Mouse (Mus musculus): ENCODE measurements around the gene Prrg2. TPM values are rescaled to one million over a fixed set of nuclear protein-coding genes. Genes with fewer than 3 reads are reported as not detected.
"Not testable (repeated sequence)": the region's sequence is repeated elsewhere in the genome, so short reads cannot be mapped to it uniquely, and the experiment has no call there.

The Prrg2 gene
- 10 to 100 TPM; 14.8 to 59.6 (median 39.2) TPM for total RNA-seq (2018; cell fraction: chromatin; rRNA removed)
- 10 to 100 TPM; 22.0 to 50.5 (median 33.5) TPM for total RNA-seq (2018; cell fraction: cytosol; rRNA removed)
- 10 to 100 TPM; 16.0 to 74.9 (median 54.3) TPM for total RNA-seq (2018; cell fraction: nucleus; rRNA removed)
- polyA plus RNA-seq (2018) = 19.0 to 31.7 TPM (median 28.6 TPM) in 3 replicates

DNA sequence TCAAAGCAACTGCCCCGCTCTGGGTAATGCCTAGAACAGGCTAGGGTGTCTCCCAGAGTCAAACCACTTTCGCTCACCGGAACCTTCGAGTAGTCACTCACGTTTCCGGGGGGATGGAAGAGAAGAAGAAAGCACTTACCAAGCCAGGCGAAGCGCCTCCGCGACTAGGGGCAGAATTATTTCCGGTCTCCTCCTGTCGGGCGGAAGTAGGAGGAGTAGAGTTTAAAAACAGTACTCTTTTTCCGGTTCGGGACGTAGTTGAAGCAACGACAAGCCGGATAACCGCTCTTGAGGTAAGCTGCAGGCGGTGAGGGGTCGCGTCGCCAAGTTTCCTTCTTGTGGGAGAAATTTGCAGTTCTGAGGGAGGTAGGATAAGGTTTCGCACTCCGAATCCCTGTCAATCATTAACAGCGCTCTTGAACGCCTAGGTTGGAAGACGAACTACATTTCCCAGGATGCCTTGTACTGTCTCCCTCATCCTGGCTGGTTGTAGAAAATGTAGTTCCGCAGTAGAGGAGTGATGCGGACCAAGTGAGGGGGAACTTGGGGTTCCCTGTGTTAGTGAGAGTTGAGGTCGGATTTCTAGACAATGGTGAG lies at the start of gene Prrg2, which contains the start of gene Nosip:
Gene Prrg2 (minus strand): TSS at position 439 of the 597 bp plus-strand sequence.
Gene Nosip (plus strand): TSS at position 191 of the 597 bp plus-strand sequence.
- Histone ChIP-seq H3K36me3 (ENCODE audit: inconsistent target) (no peaks in the 10 kb centered on the region), H3K27ac (peak within 1 kb of the TSS; percentile 95), H3K79me2 (ENCODE audit: inconsistent target) (peaks cover 48% of the 10 kb centered on the region), H3K4me3 (ENCODE audit: inconsistent target) (peak within 1 kb of the TSS; percentile 86)
- under 1% methylated on average over 31 of the region's 31 CpGs for WGBS (ENCODE audit: missing documents)

DNA sequence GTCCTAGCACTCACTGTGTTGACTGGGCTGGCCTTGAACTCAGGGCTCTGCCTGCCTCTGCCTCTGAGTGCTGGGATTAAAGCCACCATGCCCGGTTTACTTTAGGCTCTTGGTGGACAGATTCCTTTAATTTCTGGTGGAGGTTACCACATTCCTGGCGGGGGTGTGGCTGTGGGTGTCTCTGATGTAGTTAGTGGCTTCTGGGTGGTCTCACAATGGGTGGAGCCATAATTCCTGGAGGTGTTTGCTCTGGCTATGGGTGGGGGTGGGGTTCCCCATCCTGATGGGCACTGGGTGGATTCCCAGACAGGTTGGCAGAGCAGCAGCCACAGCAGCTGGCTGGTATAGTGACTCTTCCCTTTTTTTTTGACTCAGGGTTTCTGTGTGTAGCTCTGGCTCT lies 49.5 kb upstream of the Prrg2 start:
- H3K4me3 ChIP-seq (ENCODE audit: inconsistent target) = no peak overlapping the region
- 96% methylated on average over 2 of the region's 2 CpGs for WGBS (ENCODE audit: missing documents)

DNA sequence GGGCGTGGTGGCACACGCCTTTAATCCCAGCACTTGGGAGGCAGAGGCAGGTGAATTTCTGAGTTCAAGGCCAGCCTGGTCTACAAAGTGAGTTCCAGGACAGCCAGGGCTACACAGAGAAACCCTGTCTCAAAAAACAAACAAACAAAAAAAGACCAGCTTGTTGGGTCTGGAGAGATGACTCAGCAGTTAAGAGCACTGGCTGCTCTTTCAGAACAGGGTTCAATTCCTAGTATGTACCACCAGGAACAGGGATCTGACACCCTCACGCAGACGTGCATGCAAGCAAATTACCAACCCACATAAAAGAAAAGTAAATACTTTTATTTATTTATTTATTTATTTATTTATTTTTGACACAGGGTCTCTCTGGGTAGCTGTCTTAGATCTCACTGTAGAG lies 47.6 kb upstream of the Prrg2 start:
- H3K79me2 ChIP-seq (ENCODE audit: inconsistent target); H3K4me3 ChIP-seq (ENCODE audit: inconsistent target); H3K36me3 ChIP-seq (ENCODE audit: inconsistent target); H3K27ac ChIP-seq: not testable (repeated sequence)
- WGBS (ENCODE audit: missing documents) = 93% methylated on average over 3 of the region's 4 CpGs

More for the DNA sequence above, 49.5 kb upstream of the Prrg2 start:
- Histone ChIP-seq H3K79me2 (ENCODE audit: inconsistent target) (no peaks in the 10 kb centered on the region), H3K36me3 (ENCODE audit: inconsistent target) (no peaks in the 10 kb centered on the region), H3K27ac (no peak overlapping the region)

DNA sequence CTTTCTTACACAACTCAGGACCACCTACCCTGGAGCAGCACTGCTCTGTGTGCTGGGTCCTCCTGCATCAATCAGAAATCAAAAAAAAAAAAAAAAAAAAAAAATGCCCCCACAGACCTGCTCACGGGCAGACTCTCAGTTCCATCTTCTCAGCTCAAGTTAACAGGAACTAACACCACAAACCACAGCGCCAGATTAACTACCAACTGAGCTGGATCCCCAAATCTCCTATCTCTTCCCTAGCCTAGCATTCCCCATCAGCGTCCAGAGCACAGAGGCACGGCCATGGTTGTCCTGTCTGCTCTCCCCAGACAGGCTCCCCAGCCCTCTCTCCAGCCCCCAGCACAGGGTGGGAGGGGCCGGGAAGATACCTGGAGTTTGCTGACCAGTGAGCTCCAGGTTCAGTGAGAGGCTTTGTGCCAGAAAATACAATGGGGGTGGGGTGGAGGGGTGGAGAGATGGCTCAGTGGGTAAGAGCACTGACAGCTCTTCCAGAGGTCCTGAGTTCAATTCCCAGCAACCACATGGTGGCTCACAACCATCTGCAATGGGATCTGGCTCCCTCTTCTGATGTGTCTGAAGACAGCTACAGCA lies 44.7 kb upstream of the Prrg2 start:
- Histone ChIP-seq H3K79me2 (ENCODE audit: inconsistent target) (peaks cover 13% of the 10 kb centered on the region; the same call in 1 of the 2 replicates), H3K27ac (no peak overlapping the region), H3K4me3 (ENCODE audit: inconsistent target) (no peak overlapping the region), H3K36me3 (ENCODE audit: inconsistent target) (no peaks in the 10 kb centered on the region)
- 39% methylated on average over 5 of the region's 5 CpGs for WGBS (ENCODE audit: missing documents)

DNA sequence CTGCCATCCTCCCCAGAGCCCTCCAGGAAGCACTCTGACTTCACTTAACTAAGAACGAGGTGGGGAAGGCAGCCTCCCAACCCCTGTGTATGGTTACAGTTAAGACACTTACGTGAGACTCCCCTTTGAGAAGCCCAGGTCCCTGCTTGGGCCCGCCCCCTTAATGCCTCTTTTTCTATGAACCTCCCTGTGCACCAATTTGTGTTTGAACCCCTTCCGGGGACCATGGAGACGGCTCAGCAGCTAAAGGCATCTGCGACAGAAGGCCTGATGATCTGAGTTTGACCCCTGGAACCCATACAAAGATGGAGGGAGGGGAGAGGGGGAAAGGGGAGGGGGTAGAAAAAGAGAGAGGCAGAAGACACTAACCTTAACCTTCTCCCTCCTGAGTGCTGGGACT lies 44.0 kb upstream of the Prrg2 start:
- no peak overlapping the region for H3K27ac ChIP-seq
- WGBS (ENCODE audit: missing documents) = 94% methylated on average over 6 of the region's 6 CpGs

DNA sequence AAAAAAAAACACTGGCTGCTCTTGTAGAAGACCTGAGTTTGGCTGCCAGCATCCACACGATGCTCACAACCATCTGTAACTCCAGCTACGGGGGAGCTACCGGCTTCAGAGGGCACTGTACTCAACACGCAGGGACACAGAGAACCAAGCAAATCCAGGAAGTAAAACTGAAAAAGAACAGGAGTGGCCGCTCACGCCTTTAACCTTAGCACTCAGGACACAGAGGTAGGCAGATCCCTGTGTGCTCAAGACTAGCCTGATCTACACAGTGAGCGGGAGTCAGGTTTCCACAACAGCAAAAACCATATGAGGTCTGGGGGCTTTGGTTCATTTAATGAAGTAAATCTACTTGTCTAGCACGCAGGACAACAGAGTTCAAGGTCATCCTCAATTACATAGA lies 43.0 kb upstream of the Prrg2 start:
- Histone ChIP-seq H3K36me3 (ENCODE audit: inconsistent target) (no peaks in the 10 kb centered on the region; the same call in 1 of the 2 replicates), H3K79me2 (ENCODE audit: inconsistent target) (peaks cover 16% of the 10 kb centered on the region; the same call in 1 of the 2 replicates), H3K4me3 (ENCODE audit: inconsistent target) (no peak overlapping the region), H3K27ac (no peak overlapping the region)
- 78% methylated on average over 8 of the region's 8 CpGs for WGBS (ENCODE audit: missing documents)

More for the DNA sequence above, 44.0 kb upstream of the Prrg2 start:
- Histone ChIP-seq H3K36me3 (ENCODE audit: inconsistent target) (no peaks in the 10 kb centered on the region; the same call in 1 of the 2 replicates), H3K79me2 (ENCODE audit: inconsistent target) (peaks cover 16% of the 10 kb centered on the region; the same call in 1 of the 2 replicates), H3K4me3 (ENCODE audit: inconsistent target) (no peak overlapping the region)

DNA sequence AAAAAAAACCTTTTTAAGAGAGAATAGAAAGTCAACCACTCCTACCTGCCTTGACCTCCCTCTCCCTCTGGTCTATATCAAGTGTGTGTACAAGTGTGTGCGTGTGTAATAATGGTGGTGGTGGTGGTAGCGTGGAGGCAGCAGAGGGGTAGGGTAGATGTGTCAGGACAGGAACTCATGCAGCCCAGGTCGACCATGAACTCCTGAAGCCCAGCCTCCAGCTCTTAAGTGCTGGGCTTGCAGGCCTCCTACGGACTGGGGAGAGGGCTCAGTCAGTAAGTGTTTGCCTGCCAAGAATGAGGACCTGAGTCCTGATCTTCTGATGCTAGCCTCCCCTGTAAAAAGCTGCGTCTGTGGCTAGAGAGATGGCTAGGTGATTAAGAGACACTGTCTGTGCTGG lies 42.5 kb upstream of the Prrg2 start:
- no peaks in the 10 kb centered on the region; the same call in 1 of the 2 replicates for H3K36me3 ChIP-seq (ENCODE audit: inconsistent target)
- WGBS (ENCODE audit: missing documents) = 83% methylated on average over 4 of the region's 5 CpGs
- peaks cover 16% of the 10 kb centered on the region; the same call in 1 of the 2 replicates for H3K79me2 ChIP-seq (ENCODE audit: inconsistent target)
- H3K4me3 ChIP-seq (ENCODE audit: inconsistent target) = no peak overlapping the region
- H3K27ac ChIP-seq = no peak overlapping the region

DNA sequence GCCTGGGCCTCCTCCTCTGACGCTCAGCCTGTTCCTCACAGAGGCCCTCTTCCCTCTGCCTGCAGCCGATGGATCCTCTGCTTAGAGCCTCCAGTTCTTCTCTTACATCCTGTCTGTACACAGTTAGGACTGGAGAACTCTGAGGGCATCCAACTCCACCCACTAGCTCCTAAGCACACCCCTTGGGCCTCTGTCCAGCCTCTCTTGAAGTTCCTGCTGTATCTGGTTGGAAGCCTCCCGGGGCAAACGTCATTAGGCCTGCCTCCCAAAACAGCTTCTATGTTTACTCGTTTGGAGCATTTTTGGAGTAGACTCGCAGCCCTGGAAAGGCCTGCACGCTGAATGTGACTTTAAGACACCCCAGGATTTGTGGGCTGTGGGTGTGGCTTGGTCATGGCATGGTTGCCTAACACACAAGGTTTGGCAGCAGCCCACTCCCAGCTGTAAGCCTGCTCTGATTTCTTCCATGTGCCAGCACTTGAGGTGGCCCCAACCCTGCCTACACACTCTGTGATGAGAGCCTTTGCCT lies 41.2 kb upstream of the Prrg2 start, which contains the start of gene Fcgrt:
Gene Fcgrt (minus strand): TSS at position 200 of the 529 bp plus-strand sequence.
- Histone ChIP-seq H3K27ac (peak within 1 kb of the TSS; percentile 61), H3K36me3 (ENCODE audit: inconsistent target) (no peaks in the 10 kb centered on the region; the same call in 1 of the 2 replicates), H3K79me2 (ENCODE audit: inconsistent target) (peaks cover 16% of the 10 kb centered on the region; the same call in 1 of the 2 replicates), H3K4me3 (ENCODE audit: inconsistent target) (peak within 1 kb of the TSS; percentile 33)
- WGBS (ENCODE audit: missing documents) = 3% methylated on average over 7 of the region's 7 CpGs

DNA sequence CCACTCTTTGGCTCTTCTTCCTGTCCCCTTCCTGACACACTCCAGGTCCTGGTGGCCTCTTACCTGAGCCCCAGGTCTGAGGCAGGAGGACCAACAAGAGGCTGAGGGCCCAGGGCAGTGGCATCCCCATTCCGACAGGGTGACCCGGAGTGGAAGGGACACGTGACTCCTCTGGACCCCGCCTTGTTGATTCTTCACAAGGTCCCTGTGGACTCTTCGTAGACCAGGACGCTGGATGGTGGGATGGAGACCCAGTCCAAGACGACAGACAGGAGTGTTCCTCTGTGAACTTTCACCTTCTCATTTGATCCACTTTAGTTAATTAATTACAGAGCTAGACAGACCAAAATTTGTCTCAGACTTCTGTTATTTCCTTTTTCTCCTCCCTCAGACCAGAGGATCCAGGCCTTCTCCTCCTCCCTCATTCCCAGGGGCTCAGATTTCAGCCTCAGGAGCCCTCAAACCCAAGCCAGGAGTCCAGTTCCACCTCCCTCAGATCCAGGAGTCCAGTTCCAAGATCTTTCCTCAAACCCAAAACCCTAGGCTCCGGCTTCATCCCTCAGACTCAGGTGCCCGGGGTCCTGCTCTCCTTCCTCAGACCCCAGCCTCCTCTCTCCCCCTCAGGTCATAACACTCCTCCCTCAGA lies 40.6 kb upstream of the Prrg2 start:
- Histone ChIP-seq H3K36me3 (ENCODE audit: inconsistent target) (no peaks in the 10 kb centered on the region; the same call in 1 of the 2 replicates), H3K4me3 (ENCODE audit: inconsistent target) (peak overlapping the region; percentile 33), H3K79me2 (ENCODE audit: inconsistent target) (peaks cover 16% of the 10 kb centered on the region; the same call in 1 of the 2 replicates), H3K27ac (peak overlapping the region; percentile 61)
- 76% methylated on average over 9 of the region's 9 CpGs for WGBS (ENCODE audit: missing documents)

DNA sequence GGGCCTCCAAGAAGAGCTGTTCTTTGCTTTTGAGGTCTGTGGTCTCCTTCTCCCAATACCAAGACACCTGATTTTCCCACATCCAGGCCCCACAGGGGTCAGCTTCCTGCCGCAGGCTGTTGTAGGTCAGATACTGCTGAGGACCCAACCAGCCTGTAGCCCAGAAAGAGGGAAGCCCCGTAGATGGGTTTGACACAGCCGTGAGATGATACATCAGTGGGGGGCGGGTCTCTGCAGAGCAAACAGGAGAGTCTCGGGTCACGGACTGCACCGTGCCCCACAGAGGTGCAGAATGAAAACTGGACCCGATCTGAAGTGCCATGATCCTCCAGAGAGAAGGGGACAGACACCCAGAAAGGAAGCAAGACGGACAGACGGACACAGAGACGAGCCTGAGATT lies 40.0 kb upstream of the Prrg2 start:
- H3K27ac ChIP-seq = no peak overlapping the region
- peaks cover 16% of the 10 kb centered on the region; the same call in 1 of the 2 replicates for H3K79me2 ChIP-seq (ENCODE audit: inconsistent target)
- no peak overlapping the region for H3K4me3 ChIP-seq (ENCODE audit: inconsistent target)
- 77% methylated on average over 11 of the region's 11 CpGs for WGBS (ENCODE audit: missing documents)
- no peaks in the 10 kb centered on the region; the same call in 1 of the 2 replicates for H3K36me3 ChIP-seq (ENCODE audit: inconsistent target)

DNA sequence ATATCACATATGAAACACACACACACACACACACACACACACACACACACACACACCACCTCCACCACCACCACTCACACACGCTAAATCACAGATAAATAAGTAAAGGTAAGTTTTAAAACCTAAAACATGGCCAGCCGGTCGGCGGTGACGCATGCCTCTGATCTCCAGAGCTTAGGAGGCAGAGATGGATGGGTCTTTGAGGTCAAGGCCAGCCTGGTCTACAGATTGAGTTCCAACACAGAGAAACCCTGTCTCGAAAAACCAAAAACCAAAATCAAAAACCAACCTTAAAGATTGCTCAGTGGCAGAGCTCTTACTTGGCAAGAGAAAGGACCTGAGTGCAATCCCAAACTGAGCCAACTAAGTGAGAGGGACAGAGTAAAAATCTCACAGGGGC lies 37.6 kb upstream of the Prrg2 start:
- H3K36me3 ChIP-seq (ENCODE audit: inconsistent target) = no peaks in the 10 kb centered on the region; the same call in 1 of the 2 replicates

DNA sequence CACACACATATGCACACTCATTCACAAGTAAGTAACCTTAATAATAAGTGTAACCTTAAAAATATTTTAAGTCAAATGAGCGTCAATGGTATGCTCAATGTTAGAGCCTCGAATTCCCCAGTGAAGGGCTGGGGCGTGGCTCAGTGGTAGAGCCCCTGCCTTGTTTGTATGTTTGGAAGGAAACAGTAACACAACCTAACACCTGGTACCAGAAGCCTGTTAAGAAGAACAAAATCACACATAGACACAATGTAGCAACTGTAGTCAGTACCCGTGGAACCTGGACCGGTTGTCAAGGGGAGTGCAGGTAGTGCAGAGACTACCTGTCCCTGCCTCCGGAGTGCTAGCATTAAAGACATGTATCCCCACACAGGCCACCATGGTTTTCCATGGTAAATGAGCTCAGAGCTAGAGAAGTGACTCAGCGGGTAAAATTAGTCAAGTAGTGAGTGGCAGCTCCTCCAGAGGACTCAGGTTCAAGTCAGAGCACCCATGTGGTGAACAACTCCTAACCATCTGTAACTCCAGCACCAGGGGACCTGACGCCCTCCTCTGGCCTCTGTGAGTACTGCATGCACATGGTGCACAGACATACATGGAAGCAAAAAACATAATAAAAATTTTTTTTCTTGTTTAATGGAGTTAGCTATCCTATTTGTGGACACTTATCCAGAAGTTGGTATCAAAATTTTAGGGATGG lies 36.2 kb upstream of the Prrg2 start:
- 95% methylated on average over 8 of the region's 8 CpGs for WGBS (ENCODE audit: missing documents)
- Histone ChIP-seq H3K4me3 (ENCODE audit: inconsistent target) (no peak overlapping the region), H3K27ac (no peak overlapping the region), H3K79me2 (ENCODE audit: inconsistent target) (peaks cover 16% of the 10 kb centered on the region; the same call in 1 of the 2 replicates), H3K36me3 (ENCODE audit: inconsistent target) (no peaks in the 10 kb centered on the region; the same call in 1 of the 2 replicates)

More for the DNA sequence above, 37.6 kb upstream of the Prrg2 start:
- H3K4me3 ChIP-seq (ENCODE audit: inconsistent target) = no peak overlapping the region
- WGBS (ENCODE audit: missing documents) = 90% methylated on average over 6 of the region's 6 CpGs
- no peak overlapping the region for H3K27ac ChIP-seq
- peaks cover 16% of the 10 kb centered on the region; the same call in 1 of the 2 replicates for H3K79me2 ChIP-seq (ENCODE audit: inconsistent target)

DNA sequence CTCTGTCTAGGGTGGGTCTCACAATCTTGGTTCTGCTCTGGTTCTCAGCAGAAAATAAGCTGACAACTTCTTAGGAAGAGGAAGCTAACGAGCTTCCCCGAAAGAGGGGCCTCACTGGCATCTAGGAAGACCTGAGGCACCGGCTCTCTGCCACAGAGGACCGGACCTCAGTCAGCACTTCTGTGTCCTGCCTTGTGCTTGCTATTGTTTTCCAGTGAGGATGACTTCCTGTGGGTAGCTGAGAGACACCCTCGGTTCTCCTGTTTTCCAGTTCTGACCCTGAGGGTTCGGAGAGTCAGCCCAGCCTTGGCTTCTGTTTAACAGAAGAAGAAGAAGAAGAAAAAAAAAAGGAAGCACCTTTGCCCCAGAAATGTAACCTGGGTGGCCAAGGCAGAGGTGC lies 35.0 kb upstream of the Prrg2 start:
- no peak overlapping the region for H3K4me3 ChIP-seq (ENCODE audit: inconsistent target)
- H3K79me2 ChIP-seq (ENCODE audit: inconsistent target) = peaks cover 7% of the 10 kb centered on the region; the same call in 1 of the 2 replicates
- H3K27ac ChIP-seq = peak overlapping the region; percentile 89
- 0% methylated on average over 5 of the region's 6 CpGs for WGBS (ENCODE audit: missing documents)
- H3K36me3 ChIP-seq (ENCODE audit: inconsistent target) = no peaks in the 10 kb centered on the region; the same call in 1 of the 2 replicates

DNA sequence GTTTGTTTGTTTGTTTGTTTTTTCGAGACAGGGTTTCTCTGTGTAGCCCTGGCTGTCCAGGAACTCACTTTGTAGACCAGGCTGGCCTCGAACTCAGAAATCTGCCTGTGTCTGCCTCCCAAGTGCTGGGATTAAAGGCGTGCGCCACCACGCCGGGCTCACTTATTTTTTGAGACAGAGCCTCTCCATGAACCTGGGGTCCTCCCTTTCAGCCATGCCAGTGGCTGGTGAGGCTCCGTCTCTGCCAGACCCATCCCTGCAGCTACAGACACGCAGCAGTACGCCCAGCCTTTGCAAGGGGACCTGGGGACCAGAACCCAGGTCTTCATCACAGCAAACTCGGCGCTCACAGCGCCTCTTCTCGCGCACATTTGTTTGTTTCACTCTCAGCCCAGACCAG lies 33.5 kb upstream of the Prrg2 start:
- 96% methylated on average over 14 of the region's 14 CpGs for WGBS (ENCODE audit: missing documents)
- H3K36me3 ChIP-seq (ENCODE audit: inconsistent target); H3K4me3 ChIP-seq (ENCODE audit: inconsistent target); H3K79me2 ChIP-seq (ENCODE audit: inconsistent target): not testable (repeated sequence)
- peak overlapping the region; percentile 60 for H3K27ac ChIP-seq

Data from macrophage (primary cell).